16 mouse cellular contexts compared by ENCODE assay signal in the genomic region with DNA sequence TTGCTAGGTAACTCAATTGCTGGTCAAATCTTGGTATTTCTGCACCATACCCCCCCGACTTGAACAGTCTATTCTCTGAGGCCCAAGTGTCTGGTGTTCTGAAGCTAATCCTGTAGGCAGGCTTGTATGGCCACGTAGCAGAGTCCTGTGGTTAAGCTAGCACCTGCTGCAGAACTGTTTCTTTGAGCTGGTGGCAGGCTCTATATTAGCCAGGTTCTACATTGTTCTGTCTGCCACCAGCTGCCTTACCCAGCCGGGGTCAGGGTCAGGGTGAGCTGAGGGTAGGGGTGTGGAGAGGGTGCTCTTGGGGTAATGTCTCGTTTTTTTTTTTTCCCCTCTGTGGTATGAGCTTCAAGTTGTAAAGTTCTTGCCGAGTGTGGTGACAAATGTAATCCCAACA.
"Had no signal": no experiment of that assay in that cellular context is flagged by ENCODE, and none has a peak within 500 bp of the region (broad histone marks: within the 10 kb centered on the region; RNA-seq: fewer than 3 reads in every experiment).

No protein-coding gene starts in this region.

- H3K27me3 ChIP-seq: intestine, embryonic 15.5 days; limb, embryonic 12.5 days; liver, embryonic 15.5 days; midbrain, embryonic 15.5 days; neural tube, embryonic 13.5 days; stomach, embryonic 15.5 days had no signal

- H3K36me3 ChIP-seq: intestine, embryonic 15.5 days; limb, embryonic 12.5 days; liver, embryonic 15.5 days; midbrain, embryonic 15.5 days; neural tube, embryonic 13.5 days; stomach, embryonic 15.5 days had no signal

- H3K9ac ChIP-seq: intestine, embryonic 15.5 days; limb, embryonic 12.5 days; liver, embryonic 15.5 days; midbrain, embryonic 15.5 days; neural tube, embryonic 13.5 days; stomach, embryonic 15.5 days had no signal

- H3K9me3 ChIP-seq: intestine, embryonic 15.5 days; limb, embryonic 12.5 days; liver, embryonic 15.5 days; midbrain, embryonic 15.5 days; neural tube, embryonic 13.5 days; stomach, embryonic 15.5 days had no signal

- H3K4me1 ChIP-seq: intestine, embryonic 15.5 days; limb, embryonic 12.5 days; midbrain, embryonic 15.5 days; stomach, embryonic 15.5 days had no signal

- H3K4me2 ChIP-seq: intestine, embryonic 15.5 days; limb, embryonic 12.5 days; liver, embryonic 11.5 days; liver, embryonic 15.5 days; midbrain, embryonic 11.5 days; midbrain, embryonic 15.5 days; neural tube, embryonic 13.5 days; stomach, embryonic 15.5 days had no signal

- H3K27ac ChIP-seq: hindbrain, postnatal 0 days; intestine, embryonic 15.5 days; limb, embryonic 12.5 days; liver, embryonic 15.5 days; midbrain, embryonic 15.5 days; neural tube, embryonic 13.5 days; stomach, embryonic 15.5 days had no signal

- DNase-seq: kidney, adult 18-20 months; kidney, postnatal 14 days; lung, adult 2 months; lung, postnatal 36 days; retina, postnatal 1 day; right cerebral cortex, postnatal 4 days had no signal

- ATAC-seq: hindbrain, postnatal 0 days; intestine, embryonic 15.5 days; lung, postnatal 0 days; midbrain, embryonic 15.5 days had no signal

- H3K4me3 ChIP-seq: intestine, embryonic 15.5 days; limb, embryonic 12.5 days; liver, embryonic 15.5 days; midbrain, embryonic 15.5 days; neural tube, embryonic 13.5 days; stomach, embryonic 15.5 days had no signal
